Mouse (Mus musculus) intestine, embryonic 14.5 days (tissue): ENCODE results near the gene Syt2. TPM values are rescaled to one million over a fixed set of nuclear protein-coding genes. Genes with fewer than 3 reads are reported as not detected.

ENCODE experiments used
- ATAC-seq: fragments of 200-750 bp; cut with Nextera tagmentation; replicated peaks from 2 replicates; pipeline ENCODE4 v1.8.0; 2017; ENCODE audit warnings: low read depth, moderate number of reproducible peaks, moderate TSS enrichment, moderate library complexity; ENCODE audit not compliant: low FRiP score, low TSS enrichment
- DNase-seq: peaks from one replicate; pipeline ENCODE4 v3.0.0-alpha.2; 2018; ENCODE audit warnings: low spot score
- H3K27ac ChIP-seq: fragments of 300-500 bp; sonication (generic); 2 replicates; pipeline ENCODE4 v1.5.1; 2014; ENCODE audit warnings: low read depth, mild to moderate bottlenecking, control low read depth
- H3K27me3 ChIP-seq: fragments of 300-500 bp; sonication (generic); replicated peaks from 2 replicates; pipeline ENCODE4 v1.6.1; 2014; ENCODE audit warnings: low read length, control low read depth; ENCODE audit not compliant: control insufficient read depth, insufficient read depth
- H3K36me3 ChIP-seq: fragments of 300-500 bp; sonication (generic); 2 replicates; pipeline ENCODE4 v1.6.1; 2014; ENCODE audit warnings: low read length, control low read depth; ENCODE audit not compliant: control insufficient read depth, insufficient read depth
- H3K4me1 ChIP-seq: fragments of 300-500 bp; sonication (generic); replicated peaks from 2 replicates; pipeline ENCODE4 v1.6.1; 2014; ENCODE audit warnings: low read length, control low read depth, mixed read lengths; ENCODE audit not compliant: control insufficient read depth, insufficient read depth
- H3K4me2 ChIP-seq: fragments of 300-500 bp; sonication (generic); 2 replicates; pipeline ENCODE4 v1.6.1; 2014; ENCODE audit warnings: low read length
- H3K4me3 ChIP-seq: fragments of 300-500 bp; sonication (generic); 2 replicates; pipeline ENCODE4 v1.5.1; 2014; ENCODE audit warnings: low read depth, low read length, control low read depth, mixed read lengths
- H3K9ac ChIP-seq: fragments of 300-500 bp; sonication (generic); 2 replicates; pipeline ENCODE4 v1.6.1; 2014; ENCODE audit warnings: mild to moderate bottlenecking, low read length
- H3K9me3 ChIP-seq: fragments of 300-500 bp; sonication (generic); 2 replicates; pipeline ENCODE4 v1.6.1; 2016; ENCODE audit warnings: low read length, control low read depth; ENCODE audit not compliant: control insufficient read depth
- WGBS: fragments of 180-500 bp; shearing (Covaris S2); extraction: QIAGEN DNeasy Blood & Tissue Kit; methylation state at CpG from one replicate; pipeline ENCODE4 v1.1.7; 2014; 5-methylcytosine and 5-hydroxymethylcytosine counted together
- polyA plus RNA-seq: library from polyadenylated mRNA; unstranded; fragments of >200 nt; fragmentation: Nextera tagmentation; extraction: Ambion mirVana; gene quantifications from 2 replicates; pipeline ENCODE4 v1.2.1, GENCODE M21; 2014

Gene Syt2
- polyA plus RNA-seq, 1 experiment from 2014 or later, result 2.1 TPM

DNA sequence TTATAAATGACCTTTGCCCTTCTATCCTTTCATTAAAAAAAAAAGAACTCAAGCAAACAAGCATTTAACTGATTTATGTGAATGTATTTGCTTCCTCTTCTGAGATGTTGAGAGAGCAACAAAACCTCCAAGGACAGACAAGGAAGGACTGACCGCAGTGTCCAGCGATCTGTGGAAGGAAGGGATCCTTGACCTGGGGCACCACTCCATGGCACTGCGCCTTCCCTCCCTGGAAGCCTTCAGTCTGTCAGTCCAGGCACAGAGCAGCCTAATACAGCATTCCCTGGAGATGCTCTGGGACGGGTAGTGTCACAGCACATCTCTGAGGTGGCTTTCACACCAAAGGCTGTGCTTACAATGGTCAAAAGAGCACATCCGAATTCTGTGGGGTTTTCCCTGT, 136.3 kb downstream of the Syt2 start:
- DNase-seq (no peak), ATAC-seq (no peak)
- H3K36me3 ChIP-seq, result 0 out of 2 replicates have a peak, but pooled peaks cover 17% of the 10 kb centered on the region
- H3K4me2 ChIP-seq, result no peak overlapping the region
- WGBS, result 80% methylated on average over 5 of the region's 5 CpGs
- H3K9me3 ChIP-seq, result no peaks in the 10 kb centered on the region
- no peaks in the 10 kb centered on the region for H3K27me3 ChIP-seq
- no peak overlapping the region for H3K4me3 ChIP-seq
- peaks cover 19% of the 10 kb centered on the region for H3K4me1 ChIP-seq
- no peak overlapping the region for H3K9ac ChIP-seq
- no peak overlapping the region for H3K27ac ChIP-seq

DNA sequence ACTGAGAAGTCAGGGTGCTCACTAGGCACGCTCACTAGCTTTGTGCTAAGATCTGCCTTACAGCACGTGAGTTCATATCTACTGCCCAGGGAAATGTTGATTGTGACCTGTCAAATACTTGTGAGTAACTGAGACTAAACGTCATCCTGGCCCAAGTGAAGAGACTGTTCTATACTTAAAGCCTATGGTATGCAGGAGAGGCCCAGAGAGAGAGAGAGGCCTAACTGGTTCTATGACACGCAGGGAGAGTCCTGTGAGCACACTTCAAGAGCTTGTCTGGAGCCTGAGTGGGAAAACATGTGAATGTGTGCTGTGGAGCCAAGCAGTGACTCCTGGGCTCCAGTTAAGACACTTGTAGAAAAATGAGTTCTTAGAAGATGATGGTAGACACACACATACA, 137.5 kb downstream of the Syt2 start:
- Histone ChIP-seq H3K4me1 (peaks cover 19% of the 10 kb centered on the region), H3K27me3 (no peaks in the 10 kb centered on the region), H3K9me3 (no peaks in the 10 kb centered on the region), H3K4me3 (no peak overlapping the region), H3K9ac (no peak overlapping the region), H3K36me3 (0 out of 2 replicates have a peak, but pooled peaks cover 12% of the 10 kb centered on the region), H3K27ac (peak overlapping the region; percentile 47; the same call in 1 of the 2 replicates), H3K4me2 (no peak overlapping the region)
- ATAC-seq (no peak), DNase-seq (no peak)
- WGBS, result 57% methylated on average over 4 of the region's 4 CpGs

DNA sequence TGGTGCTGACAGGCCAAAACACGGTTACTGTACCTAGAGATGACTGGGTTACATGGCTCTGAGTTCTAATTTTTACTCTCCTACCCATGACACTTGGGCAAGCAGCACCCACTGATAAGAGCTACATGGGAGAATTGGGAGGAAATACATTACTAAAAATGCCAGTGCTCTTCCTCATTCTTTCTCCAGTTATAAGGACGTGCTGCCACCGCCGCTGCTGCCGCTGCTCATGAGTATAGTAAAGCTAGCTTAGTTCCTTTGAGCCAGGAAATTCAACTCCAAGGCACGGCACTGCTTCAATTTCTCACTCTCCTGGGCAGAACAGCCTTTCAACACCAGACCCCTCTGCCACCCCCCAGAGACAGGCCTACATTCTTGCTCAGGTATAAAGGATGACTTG, 138.0 kb downstream of the Syt2 start:
- no peaks in the 10 kb centered on the region for H3K9me3 ChIP-seq
- DNase-seq (no peak), ATAC-seq (no peak)
- no peak overlapping the region for H3K4me3 ChIP-seq
- H3K4me2 ChIP-seq, result no peak overlapping the region
- peaks cover 19% of the 10 kb centered on the region for H3K4me1 ChIP-seq
- no peaks in the 10 kb centered on the region for H3K27me3 ChIP-seq
- 0 out of 2 replicates have a peak, but pooled peaks cover 11% of the 10 kb centered on the region for H3K36me3 ChIP-seq
- H3K9ac ChIP-seq, result no peak overlapping the region
- H3K27ac ChIP-seq, result peak overlapping the region; percentile 47; the same call in 1 of the 2 replicates
- 46% methylated on average over 6 of the region's 6 CpGs for WGBS

DNA sequence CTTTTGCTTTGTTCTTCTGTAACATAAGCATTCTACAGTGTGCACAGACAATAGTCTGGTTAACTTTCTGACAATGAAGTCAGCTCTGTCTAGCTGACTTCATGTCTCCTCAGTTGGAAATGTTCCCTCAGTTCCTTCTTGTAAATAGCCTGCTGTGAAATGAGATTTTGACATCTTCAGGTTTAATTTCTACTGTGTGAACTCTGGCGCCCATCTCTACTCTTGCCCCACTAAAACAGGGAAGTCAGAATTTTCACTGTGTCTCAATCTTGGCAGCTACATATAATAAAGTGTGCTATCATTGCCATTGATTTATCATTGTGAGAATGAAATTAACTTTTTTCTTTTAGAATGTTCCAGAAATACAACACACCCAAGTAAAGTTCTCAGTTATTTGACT, 138.4 kb downstream of the Syt2 start:
- H3K27me3 ChIP-seq, result no peaks in the 10 kb centered on the region
- WGBS, result 53% methylated on average over 1 of the region's 1 CpGs
- no peak overlapping the region for H3K9ac ChIP-seq
- DNase-seq (no peak), ATAC-seq (no peak)
- H3K9me3 ChIP-seq, result no peaks in the 10 kb centered on the region
- H3K4me1 ChIP-seq, result peaks cover 19% of the 10 kb centered on the region
- 0 out of 2 replicates have a peak overlapping the region, but pooled peaks have one; percentile 47 for H3K27ac ChIP-seq
- no peak overlapping the region for H3K4me2 ChIP-seq
- 0 out of 2 replicates have a peak, but pooled peaks cover 7% of the 10 kb centered on the region for H3K36me3 ChIP-seq
- H3K4me3 ChIP-seq, result no peak overlapping the region

DNA sequence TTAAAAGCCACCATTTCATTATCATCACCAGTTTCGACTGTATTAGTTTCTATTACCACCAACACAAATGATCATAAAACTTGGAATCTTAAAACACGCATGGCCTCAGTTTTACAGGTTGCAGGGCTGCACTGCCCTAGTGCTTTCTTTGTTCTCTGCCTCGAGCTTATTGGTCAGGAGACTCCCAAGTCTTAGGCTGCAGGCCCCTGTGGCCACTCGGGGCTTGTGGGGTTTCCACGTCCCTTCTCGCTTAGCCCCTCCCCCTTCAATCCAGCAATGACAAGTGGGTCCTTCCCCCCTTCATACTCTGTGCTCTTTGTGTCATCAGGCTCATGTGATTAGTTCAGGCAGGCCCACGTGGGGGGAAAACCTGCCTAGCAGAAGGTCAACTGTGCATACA, 141.6 kb downstream of the Syt2 start:
- DNase-seq, result no peak
- no peaks in the 10 kb centered on the region for H3K36me3 ChIP-seq
- no peak overlapping the region for H3K4me3 ChIP-seq
- peaks cover 19% of the 10 kb centered on the region for H3K4me1 ChIP-seq
- no peak overlapping the region for H3K4me2 ChIP-seq
- H3K27me3 ChIP-seq, result no peaks in the 10 kb centered on the region
- 55% methylated on average over 7 of the region's 7 CpGs for WGBS
- no peak overlapping the region for H3K27ac ChIP-seq
- H3K9ac ChIP-seq, result no peak overlapping the region
- ATAC-seq, result no peak
- no peaks in the 10 kb centered on the region for H3K9me3 ChIP-seq

DNA sequence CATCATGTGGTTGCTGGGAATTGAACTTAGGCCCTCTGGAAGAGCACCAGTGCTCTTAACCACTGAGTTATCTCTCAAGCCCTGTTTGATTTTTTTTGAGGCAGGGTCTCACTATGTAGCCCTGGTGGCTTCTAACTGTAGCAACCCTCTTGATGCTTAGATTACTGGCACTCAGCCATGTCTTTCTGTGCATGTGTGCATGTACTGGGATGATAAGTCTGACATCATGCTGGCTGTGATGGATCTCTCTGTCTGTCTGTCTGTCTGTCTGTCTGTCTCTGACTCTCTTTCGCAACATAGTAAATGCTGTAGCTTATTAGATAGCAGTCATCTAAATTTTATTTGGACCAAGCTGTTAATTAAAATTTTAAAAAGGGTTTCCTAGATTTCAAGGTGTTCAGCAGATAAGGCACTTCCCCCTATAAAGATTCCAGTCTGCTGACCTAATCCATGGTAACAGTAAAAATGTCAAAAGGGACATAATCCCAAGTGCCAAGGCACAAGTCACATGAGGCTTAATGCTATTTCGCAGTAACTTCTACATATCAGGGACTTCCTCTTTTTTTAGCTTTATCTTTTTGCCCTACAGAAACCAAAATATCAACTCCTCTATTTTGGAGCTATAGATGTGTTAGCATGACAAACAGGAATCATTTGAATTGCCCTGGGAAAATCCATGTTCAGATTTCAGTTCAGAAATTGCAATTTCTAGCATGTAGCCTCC, 144.4 kb downstream of the Syt2 start:
- Histone ChIP-seq H3K9me3 (no peaks in the 10 kb centered on the region), H3K4me1 (0 out of 2 replicates have a peak, but pooled peaks cover 6% of the 10 kb centered on the region), H3K4me2 (no peak overlapping the region), H3K27ac (no peak overlapping the region), H3K36me3 (no peaks in the 10 kb centered on the region), H3K4me3 (no peak overlapping the region), H3K27me3 (no peaks in the 10 kb centered on the region), H3K9ac (no peak overlapping the region)
- ATAC-seq, result no peak
- 79% methylated on average over 2 of the region's 2 CpGs for WGBS
- DNase-seq, result no peak

DNA sequence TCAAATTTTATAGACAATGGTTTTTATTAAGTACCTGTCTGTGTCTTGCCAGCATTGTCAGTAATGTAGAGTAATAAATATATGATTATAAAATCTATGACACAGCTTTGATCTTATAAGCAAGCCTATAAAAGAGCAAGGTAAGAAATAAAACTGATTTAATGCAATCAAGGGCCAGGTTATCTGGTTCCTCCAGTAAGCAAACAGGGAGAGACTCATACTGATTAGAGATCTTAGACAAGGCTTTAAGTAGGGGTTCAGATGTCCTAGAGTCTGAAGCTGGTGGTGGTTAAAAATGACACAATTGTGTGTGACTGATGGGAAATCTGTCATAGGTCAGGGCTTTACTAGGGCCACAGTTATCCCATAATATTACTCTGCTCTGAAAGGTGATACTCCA, 145.0 kb downstream of the Syt2 start:
- Histone ChIP-seq H3K4me3 (no peak overlapping the region), H3K27ac (no peak overlapping the region), H3K4me1 (0 out of 2 replicates have a peak, but pooled peaks cover 6% of the 10 kb centered on the region), H3K9me3 (no peaks in the 10 kb centered on the region), H3K36me3 (no peaks in the 10 kb centered on the region), H3K27me3 (no peaks in the 10 kb centered on the region), H3K9ac (no peak overlapping the region), H3K4me2 (no peak overlapping the region)
- ATAC-seq (no peak), DNase-seq (no peak)

DNA sequence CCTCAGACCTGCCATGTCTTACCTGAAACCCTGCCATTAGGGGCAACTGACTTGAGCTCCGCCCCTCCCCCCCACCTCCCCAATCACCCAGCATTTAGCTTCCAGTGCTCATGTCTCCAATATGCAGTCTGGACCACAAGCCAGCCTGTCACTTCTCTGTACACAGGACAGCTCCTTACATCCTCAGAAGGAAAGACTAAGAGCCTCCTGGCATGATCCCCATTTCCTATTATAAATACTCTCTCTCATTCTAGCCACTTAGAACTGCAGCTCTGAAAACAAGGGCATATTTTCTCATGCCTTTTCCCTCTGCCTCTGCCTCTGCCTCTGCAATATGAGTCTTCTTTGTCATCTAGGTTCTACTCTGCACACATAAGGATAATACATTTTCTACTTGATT, 149.6 kb downstream of the Syt2 start:
- DNase-seq (no peak), ATAC-seq (no peak)
- no peak overlapping the region for H3K4me2 ChIP-seq
- no peaks in the 10 kb centered on the region for H3K27me3 ChIP-seq
- no peak overlapping the region for H3K9ac ChIP-seq
- H3K9me3 ChIP-seq, result no peaks in the 10 kb centered on the region
- H3K36me3 ChIP-seq, result peaks cover 11% of the 10 kb centered on the region; the same call in 1 of the 2 replicates
- no peak overlapping the region for H3K27ac ChIP-seq
- 96% methylated on average over 1 of the region's 1 CpGs for WGBS
- H3K4me3 ChIP-seq, result no peak overlapping the region
- 0 out of 2 replicates have a peak, but pooled peaks cover 7% of the 10 kb centered on the region for H3K4me1 ChIP-seq

DNA sequence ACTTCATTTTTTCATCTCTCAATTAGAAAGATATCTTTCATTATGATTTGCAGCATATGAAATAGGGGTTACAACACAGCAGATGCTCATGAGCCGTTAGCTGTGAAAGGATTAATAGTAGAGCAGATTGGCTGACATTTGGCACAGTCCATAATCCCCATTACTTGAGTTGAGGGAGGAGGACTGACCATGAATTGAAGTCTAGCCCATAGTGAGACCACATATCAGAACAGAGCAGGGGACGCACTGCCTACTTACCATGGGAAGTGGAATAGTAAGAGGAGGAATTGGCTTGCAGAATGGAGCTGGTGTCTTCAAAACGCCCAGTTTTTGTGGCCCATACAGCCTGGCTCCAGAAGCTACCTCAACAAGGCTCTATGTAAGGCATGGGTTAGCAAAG, 150.1 kb downstream of the Syt2 start:
- no peak overlapping the region for H3K4me2 ChIP-seq
- no peak overlapping the region for H3K4me3 ChIP-seq
- no peaks in the 10 kb centered on the region for H3K27me3 ChIP-seq
- ATAC-seq (no peak), DNase-seq (no peak)
- WGBS, result 82% methylated on average over 3 of the region's 3 CpGs
- H3K27ac ChIP-seq, result 0 out of 2 replicates have a peak overlapping the region, but pooled peaks have one; percentile 27
- no peak overlapping the region for H3K9ac ChIP-seq
- H3K4me1 ChIP-seq, result peaks cover 11% of the 10 kb centered on the region; the same call in 1 of the 2 replicates
- H3K36me3 ChIP-seq, result peaks cover 11% of the 10 kb centered on the region; the same call in 1 of the 2 replicates
- no peaks in the 10 kb centered on the region for H3K9me3 ChIP-seq
